Mouse (Mus musculus) olfactory bulb, adult 2 months (tissue): Measurements from ENCODE around the gene Ociad1.

Experiments used
- CTCF ChIP-seq: fragments of 200-500 bp; IDR thresholded peaks from 2 replicates; pipeline ENCODE4 v1.5.1; 2012; ENCODE audit warnings: low read depth, mild to moderate bottlenecking, low read length, moderate library complexity; ENCODE audit not compliant: insufficient read depth
- POLR2A ChIP-seq: fragments of 200-500 bp; IDR thresholded peaks from 2 replicates; pipeline ENCODE4 v1.6.1; 2012; ENCODE audit warnings: mild to moderate bottlenecking, low read depth, low read length, moderate library complexity; ENCODE audit not compliant: insufficient read depth

GRCm38 (mm10) chr5:73362338-73362737 lies 69.8 kb downstream of the Ociad1 start:
- no peak for TF ChIP-seq POLR2A
- no peak for TF ChIP-seq CTCF
